Mouse (Mus musculus): ENCODE measurements around the gene Gusb. TPM values are rescaled to one million over a fixed set of nuclear protein-coding genes. Genes with fewer than 3 reads are reported as not detected.

Gene Gusb
- polyA plus RNA-seq, 1 experiment from 2014 or later: 35.9 TPM

GRCm38 (mm10) chr5:130022366-130022765 lies 19.5 kb upstream of the Gusb start:
- no peak for ATAC-seq (ENCODE audit: insufficient number of reproducible peaks, insufficient read depth, low FRiP score, low TSS enrichment)

GRCm38 (mm10) chr5:130021361-130021966 lies 18.6 kb upstream of the Gusb start:
- H3K9ac ChIP-seq: peak overlapping the region; percentile 24; the same call in 1 of the 2 replicates
- H3K4me2 ChIP-seq (replicated peaks): no peak overlapping the region
- H3K27me3 ChIP-seq: no peaks in the 10 kb centered on the region
- no peak overlapping the region for H3K27ac ChIP-seq
- H3K9me3 ChIP-seq: no peaks in the 10 kb centered on the region
- ATAC-seq (ENCODE audit: insufficient number of reproducible peaks, insufficient read depth, low FRiP score, low TSS enrichment): no peak
- no peak overlapping the region for H3K4me3 ChIP-seq
- H3K4me1 ChIP-seq: peaks cover 7% of the 10 kb centered on the region; the same call in 1 of the 2 replicates
- H3K36me3 ChIP-seq: no peaks in the 10 kb centered on the region
- 54% methylated on average over 5 of the region's 5 CpGs for WGBS

More at GRCm38 (mm10) chr5:130022366-130022765, 19.5 kb upstream of the Gusb start:
- 62% methylated on average over 7 of the region's 7 CpGs for WGBS
- Histone ChIP-seq H3K36me3 (no peaks in the 10 kb centered on the region), H3K4me2 (replicated peaks) (no peak overlapping the region), H3K4me1 (peaks cover 7% of the 10 kb centered on the region; the same call in 1 of the 2 replicates), H3K27me3 (no peaks in the 10 kb centered on the region), H3K9me3 (no peaks in the 10 kb centered on the region), H3K9ac (no peak overlapping the region), H3K27ac (no peak overlapping the region), H3K4me3 (no peak overlapping the region)

GRCm38 (mm10) chr5:130019461-130019860 lies 16.6 kb upstream of the Gusb start:
- H3K4me1 ChIP-seq: peaks cover 7% of the 10 kb centered on the region; the same call in 1 of the 2 replicates
- 73% methylated on average over 8 of the region's 8 CpGs for WGBS
- ATAC-seq (ENCODE audit: insufficient number of reproducible peaks, insufficient read depth, low FRiP score, low TSS enrichment): no peak

GRCm38 (mm10) chr5:130015104-130015503 lies 12.3 kb upstream of the Gusb start:
- 98% methylated on average over 3 of the region's 3 CpGs for WGBS
- H3K36me3 ChIP-seq: peaks cover 33% of the 10 kb centered on the region
- no peaks in the 10 kb centered on the region for H3K27me3 ChIP-seq
- H3K4me2 ChIP-seq (replicated peaks): no peak overlapping the region
- no peak overlapping the region for H3K4me3 ChIP-seq
- no peak overlapping the region for H3K27ac ChIP-seq
- H3K9me3 ChIP-seq: 0 out of 2 replicates have a peak, but pooled peaks cover 11% of the 10 kb centered on the region
- H3K4me1 ChIP-seq: no peaks in the 10 kb centered on the region
- no peak for ATAC-seq (ENCODE audit: insufficient number of reproducible peaks, insufficient read depth, low FRiP score, low TSS enrichment)
- no peak overlapping the region for H3K9ac ChIP-seq

More at GRCm38 (mm10) chr5:130019461-130019860, 16.6 kb upstream of the Gusb start:
- no peaks in the 10 kb centered on the region for H3K9me3 ChIP-seq
- no peak overlapping the region for H3K27ac ChIP-seq
- H3K4me3 ChIP-seq: no peak overlapping the region
- H3K4me2 ChIP-seq (replicated peaks): no peak overlapping the region
- H3K36me3 ChIP-seq: peaks cover 16% of the 10 kb centered on the region; the same call in 1 of the 2 replicates
- no peaks in the 10 kb centered on the region for H3K27me3 ChIP-seq
- H3K9ac ChIP-seq: no peak overlapping the region

- WGBS: 96% methylated on average over 5 of the region's 5 CpGs
- Histone ChIP-seq H3K27me3 (no peaks in the 10 kb centered on the region), H3K36me3 (peaks cover 30% of the 10 kb centered on the region), H3K4me3 (no peak overlapping the region), H3K4me1 (no peaks in the 10 kb centered on the region), H3K9ac (no peak overlapping the region), H3K27ac (no peak overlapping the region), H3K4me2 (replicated peaks) (no peak overlapping the region), H3K9me3 (0 out of 2 replicates have a peak, but pooled peaks cover 11% of the 10 kb centered on the region)
- ATAC-seq (ENCODE audit: insufficient number of reproducible peaks, insufficient read depth, low FRiP score, low TSS enrichment): no peak
These were observed 8.1 kb upstream of the Gusb start for GRCm38 (mm10) chr5:130010961-130011360.

- Histone ChIP-seq H3K9ac (no peak overlapping the region), H3K9me3 (0 out of 2 replicates have a peak, but pooled peaks cover 11% of the 10 kb centered on the region), H3K36me3 (peaks cover 20% of the 10 kb centered on the region), H3K4me1 (no peaks in the 10 kb centered on the region), H3K27ac (no peak overlapping the region), H3K27me3 (no peaks in the 10 kb centered on the region), H3K4me3 (no peak overlapping the region), H3K4me2 (replicated peaks) (no peak overlapping the region)
- WGBS: 93% methylated on average over 4 of the region's 4 CpGs
- no peak for ATAC-seq (ENCODE audit: insufficient number of reproducible peaks, insufficient read depth, low FRiP score, low TSS enrichment)
These were observed 6.9 kb upstream of the Gusb start for GRCm38 (mm10) chr5:130009784-130010183.

- Histone ChIP-seq H3K36me3 (peaks cover 16% of the 10 kb centered on the region), H3K9ac (no peak overlapping the region), H3K4me3 (no peak overlapping the region), H3K9me3 (0 out of 2 replicates have a peak, but pooled peaks cover 11% of the 10 kb centered on the region), H3K4me2 (replicated peaks) (no peak overlapping the region), H3K27ac (no peak overlapping the region), H3K27me3 (no peaks in the 10 kb centered on the region), H3K4me1 (peaks cover 3% of the 10 kb centered on the region)
- 79% methylated on average over 6 of the region's 6 CpGs for WGBS
- no peak for ATAC-seq (ENCODE audit: insufficient number of reproducible peaks, insufficient read depth, low FRiP score, low TSS enrichment)
These were observed 5.3 kb upstream of the Gusb start for GRCm38 (mm10) chr5:130008034-130008590.

GRCm38 (mm10) chr5:130007344-130007743 lies 4.5 kb upstream of the Gusb start:
- Histone ChIP-seq H3K27me3 (no peaks in the 10 kb centered on the region), H3K9me3 (0 out of 2 replicates have a peak, but pooled peaks cover 11% of the 10 kb centered on the region), H3K9ac (no peak overlapping the region), H3K4me2 (replicated peaks) (no peak overlapping the region), H3K36me3 (peaks cover 16% of the 10 kb centered on the region), H3K27ac (no peak overlapping the region), H3K4me3 (no peak overlapping the region), H3K4me1 (peaks cover 6% of the 10 kb centered on the region)
- ATAC-seq (ENCODE audit: insufficient number of reproducible peaks, insufficient read depth, low FRiP score, low TSS enrichment): no peak
- 86% methylated on average over 1 of the region's 1 CpGs for WGBS

- Histone ChIP-seq H3K4me2 (replicated peaks) (peak overlapping the region; percentile 66), H3K4me3 (peak overlapping the region; percentile 51; the same call in 1 of the 2 replicates), H3K4me1 (peaks cover 16% of the 10 kb centered on the region), H3K27ac (peak overlapping the region; percentile 41), H3K9me3 (no peaks in the 10 kb centered on the region), H3K9ac (no peak overlapping the region; the same call in 1 of the 2 replicates), H3K36me3 (no peaks in the 10 kb centered on the region), H3K27me3 (no peaks in the 10 kb centered on the region)
- 55% methylated on average over 7 of the region's 7 CpGs for WGBS
- ATAC-seq (ENCODE audit: insufficient number of reproducible peaks, insufficient read depth, low FRiP score, low TSS enrichment): no peak
These were observed 380 bp upstream of the Gusb start for GRCm38 (mm10) chr5:130003229-130003628.

GRCm38 (mm10) chr5:130001356-130001987 lies 1.4 kb downstream of the Gusb start:
- Histone ChIP-seq H3K9ac (peak overlapping the region; percentile 34; the same call in 1 of the 2 replicates), H3K9me3 (no peaks in the 10 kb centered on the region), H3K4me3 (peak overlapping the region; percentile 51), H3K27me3 (no peaks in the 10 kb centered on the region), H3K36me3 (no peaks in the 10 kb centered on the region), H3K4me2 (replicated peaks) (peak overlapping the region; percentile 66), H3K27ac (no peak overlapping the region), H3K4me1 (peaks cover 16% of the 10 kb centered on the region)
- WGBS: 68% methylated on average over 5 of the region's 5 CpGs
- no peak for ATAC-seq (ENCODE audit: insufficient number of reproducible peaks, insufficient read depth, low FRiP score, low TSS enrichment)

GRCm38 (mm10) chr5:130000735-130001134 lies 2.1 kb downstream of the Gusb start:
- peaks cover 16% of the 10 kb centered on the region for H3K4me1 ChIP-seq
- WGBS: 91% methylated on average over 12 of the region's 12 CpGs
- no peaks in the 10 kb centered on the region for H3K9me3 ChIP-seq
- no peak overlapping the region for H3K4me2 ChIP-seq (replicated peaks)
- H3K36me3 ChIP-seq: no peaks in the 10 kb centered on the region
- no peak for ATAC-seq (ENCODE audit: insufficient number of reproducible peaks, insufficient read depth, low FRiP score, low TSS enrichment)
- H3K4me3 ChIP-seq: no peak overlapping the region
- no peaks in the 10 kb centered on the region for H3K27me3 ChIP-seq
- H3K9ac ChIP-seq: no peak overlapping the region
- no peak overlapping the region for H3K27ac ChIP-seq

GRCm38 (mm10) chr5:129999097-129999496 lies 3.8 kb downstream of the Gusb start:
- no peaks in the 10 kb centered on the region for H3K27me3 ChIP-seq
- H3K4me1 ChIP-seq: peaks cover 16% of the 10 kb centered on the region
- ATAC-seq (ENCODE audit: insufficient number of reproducible peaks, insufficient read depth, low FRiP score, low TSS enrichment): no peak
- 32% methylated on average over 4 of the region's 4 CpGs for WGBS
- no peak overlapping the region for H3K9ac ChIP-seq
- H3K9me3 ChIP-seq: no peaks in the 10 kb centered on the region
- no peaks in the 10 kb centered on the region for H3K36me3 ChIP-seq
- H3K4me2 ChIP-seq (replicated peaks): no peak overlapping the region
- no peak overlapping the region for H3K27ac ChIP-seq
- H3K4me3 ChIP-seq: no peak overlapping the region
